Mouse (Mus musculus): ENCODE results near the gene Scube2.

The Scube2 gene

DNA sequence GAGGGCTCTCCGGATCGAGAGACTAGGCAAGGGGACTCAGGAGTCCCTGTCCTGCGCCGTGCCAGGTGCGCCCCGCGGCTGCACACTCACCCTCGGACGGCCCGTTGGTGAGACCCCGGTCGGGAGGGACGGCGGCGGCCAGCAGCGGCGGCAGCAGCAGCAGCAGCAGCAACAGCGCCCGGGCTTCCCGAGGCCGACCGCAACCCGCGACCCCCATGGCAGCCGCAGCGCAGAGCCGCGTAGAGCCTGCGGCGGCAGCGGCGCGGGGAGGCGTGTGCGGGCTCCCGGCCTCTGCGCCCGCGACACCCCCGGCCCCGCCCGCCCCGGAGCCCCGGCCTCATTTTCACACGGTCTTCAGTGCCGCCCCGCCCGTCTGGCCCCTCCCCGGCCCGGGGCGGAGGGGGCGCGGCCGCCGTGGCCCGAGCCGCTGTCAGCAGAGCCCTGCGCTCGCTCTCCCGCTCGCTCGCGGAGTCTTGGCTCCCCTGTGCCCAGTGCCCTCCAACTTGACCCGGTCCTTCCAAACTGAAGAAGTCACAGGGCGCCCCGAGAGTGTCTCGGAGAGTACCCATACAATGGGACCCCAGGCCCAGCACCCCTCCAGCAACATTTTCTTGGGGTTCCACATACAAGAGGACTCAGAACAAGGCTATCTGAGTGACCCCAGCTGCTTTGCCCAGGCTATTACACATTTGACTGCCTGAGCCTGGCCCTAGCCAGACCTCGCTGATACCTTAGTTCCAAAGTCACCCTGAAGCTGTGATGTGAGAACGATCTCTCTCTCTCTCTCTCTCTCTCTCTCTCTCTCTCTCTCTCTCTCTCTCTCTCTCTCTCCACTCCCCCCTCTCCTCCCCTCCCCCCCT lies at the start of gene Scube2:
Gene Scube2, minus strand, starts transcription at position 310 of the 860 bp plus-strand sequence.
- ATAC-seq (ENCODE audit: low TSS enrichment), result no peak

DNA sequence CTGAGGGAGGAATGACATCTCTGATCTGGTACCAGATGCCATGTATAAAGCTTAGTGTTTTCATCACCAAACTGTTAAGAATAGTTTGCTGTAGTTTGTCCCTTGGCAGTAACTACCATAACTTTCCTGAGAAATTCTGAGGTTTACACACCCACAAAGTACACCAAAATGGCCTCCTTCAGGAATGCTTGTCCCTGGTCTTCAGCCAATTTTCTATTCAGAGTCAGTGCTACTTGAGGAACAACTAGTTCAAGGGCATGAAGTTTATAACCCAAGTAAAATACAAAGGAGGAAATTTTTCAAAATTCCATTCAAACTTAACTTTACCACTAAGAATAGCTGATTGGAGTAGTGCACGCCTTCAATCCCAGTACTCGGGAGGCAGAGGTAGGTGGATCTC lies 40.7 kb upstream of the Scube2 start:
- no peak for ATAC-seq (ENCODE audit: low TSS enrichment)

DNA sequence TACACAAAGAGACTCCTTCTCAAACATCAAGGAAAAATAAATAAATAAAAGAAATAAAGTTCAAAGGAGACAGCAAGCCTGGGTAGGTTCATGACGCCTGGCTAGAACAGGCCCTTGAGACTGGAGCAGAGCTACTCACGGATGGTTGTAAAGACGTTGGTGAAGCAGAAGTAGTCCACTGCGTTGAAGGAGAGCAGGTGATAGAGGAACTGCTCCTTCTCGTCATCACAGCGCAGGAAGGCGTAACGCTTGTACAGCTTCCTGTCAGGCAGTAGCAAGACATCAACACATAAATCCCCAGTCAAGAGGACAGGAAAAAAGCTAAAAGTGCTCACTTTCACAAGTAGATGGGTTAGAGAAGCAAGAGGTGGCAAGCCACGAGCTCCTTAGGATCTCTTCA lies 35.4 kb upstream of the Scube2 start:
- ATAC-seq (ENCODE audit: low TSS enrichment), result no peak

DNA sequence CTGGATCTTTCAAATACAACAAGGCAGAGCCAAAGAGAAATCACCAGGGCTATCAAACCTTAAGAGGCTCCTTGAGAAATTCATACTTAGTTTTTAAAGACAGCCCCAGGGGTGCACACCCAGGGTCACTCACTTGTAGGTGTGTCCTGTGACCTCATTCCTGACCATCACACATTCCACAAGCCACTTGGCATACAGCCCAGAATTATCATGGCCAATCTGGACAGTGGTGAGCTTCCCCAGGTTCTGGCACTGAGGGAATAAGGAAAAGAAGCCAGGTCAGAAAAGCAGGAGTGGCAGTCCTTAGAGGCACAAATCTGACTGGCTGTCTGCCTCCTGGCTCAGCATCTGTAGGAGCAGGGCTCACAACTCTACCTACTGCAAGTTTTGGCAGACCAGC lies 33.4 kb upstream of the Scube2 start:
- no peak for ATAC-seq (ENCODE audit: low TSS enrichment)

DNA sequence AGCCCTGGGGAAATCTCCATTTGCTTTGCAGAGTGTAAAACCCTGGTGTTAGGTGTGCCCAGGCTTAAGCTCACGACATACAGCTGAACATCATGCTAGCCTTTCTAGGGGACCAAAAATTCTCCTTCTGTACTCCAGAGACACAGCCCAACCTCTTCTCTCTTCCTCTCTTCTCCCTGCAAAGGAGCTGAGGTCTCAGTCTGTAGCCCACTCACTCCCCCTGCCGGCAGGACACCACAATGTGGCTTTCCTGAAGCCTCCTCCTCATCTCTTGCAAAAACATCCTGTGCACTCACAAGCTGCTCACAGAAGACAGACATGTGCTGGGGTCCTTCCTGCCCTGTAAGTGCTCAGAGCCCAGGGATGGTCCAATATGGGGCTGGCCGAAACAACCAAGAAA lies 27.1 kb upstream of the Scube2 start:
- ATAC-seq (ENCODE audit: low TSS enrichment), result peak; percentile 91

DNA sequence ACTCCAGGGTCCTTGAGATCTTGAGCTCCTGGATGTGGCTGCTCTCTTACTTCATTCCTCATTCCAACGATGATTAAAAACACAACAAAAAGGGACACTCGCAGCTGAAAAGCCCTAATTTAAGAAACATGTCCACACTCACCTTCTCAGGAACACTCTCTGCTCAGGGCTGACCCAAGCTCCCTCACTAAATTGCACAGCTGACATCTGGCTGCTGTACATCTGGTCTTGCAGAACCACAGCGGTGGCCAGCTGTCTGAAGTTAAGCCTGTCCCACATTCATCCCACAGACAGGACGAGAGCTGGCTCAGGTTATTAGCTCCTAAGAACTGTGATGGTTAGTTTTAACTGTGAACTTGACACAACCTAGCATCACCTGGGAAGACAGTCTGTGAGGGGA lies 26.3 kb upstream of the Scube2 start:
- no peak for ATAC-seq (ENCODE audit: low TSS enrichment)

DNA sequence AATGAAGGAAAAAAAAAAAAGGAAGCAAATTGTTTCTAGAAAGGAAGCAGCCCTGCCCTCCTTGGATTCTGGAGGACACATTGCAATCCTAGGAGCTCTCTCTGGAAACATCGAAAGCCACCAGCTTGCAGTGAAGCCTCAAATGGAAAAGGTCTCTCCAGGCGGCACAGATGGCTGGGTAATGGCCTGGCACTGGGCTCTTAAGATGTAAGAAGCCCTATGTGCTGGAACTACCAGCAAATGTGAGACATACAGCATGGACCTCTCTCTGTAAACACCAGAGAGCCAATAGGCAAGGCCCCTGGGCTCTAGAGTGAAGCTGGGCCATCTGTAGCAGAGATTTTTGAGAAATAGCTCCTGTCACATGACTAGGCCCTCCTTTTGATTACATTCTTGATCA lies 24.8 kb upstream of the Scube2 start:
- ATAC-seq (ENCODE audit: low TSS enrichment), result no peak

DNA sequence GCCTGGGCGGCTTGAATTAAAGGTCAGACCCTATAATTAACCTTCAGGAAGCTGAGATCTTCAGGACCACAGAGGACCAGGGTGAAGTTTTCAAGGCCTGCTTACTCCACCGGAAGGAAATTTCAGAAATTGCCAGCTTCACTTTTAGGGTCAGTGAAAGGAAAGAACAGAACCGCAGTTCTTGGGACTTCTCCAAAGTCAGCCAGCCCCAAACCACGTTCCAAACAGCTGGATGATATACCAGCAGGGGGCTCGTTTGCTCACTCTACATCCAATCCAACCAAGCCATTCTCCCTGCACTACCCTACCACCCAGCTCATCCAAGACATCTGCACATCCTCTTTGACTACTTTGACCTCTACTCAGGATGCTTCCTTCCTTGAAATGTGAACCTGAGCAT lies 23.8 kb upstream of the Scube2 start:
- ATAC-seq (ENCODE audit: low TSS enrichment), result no peak

DNA sequence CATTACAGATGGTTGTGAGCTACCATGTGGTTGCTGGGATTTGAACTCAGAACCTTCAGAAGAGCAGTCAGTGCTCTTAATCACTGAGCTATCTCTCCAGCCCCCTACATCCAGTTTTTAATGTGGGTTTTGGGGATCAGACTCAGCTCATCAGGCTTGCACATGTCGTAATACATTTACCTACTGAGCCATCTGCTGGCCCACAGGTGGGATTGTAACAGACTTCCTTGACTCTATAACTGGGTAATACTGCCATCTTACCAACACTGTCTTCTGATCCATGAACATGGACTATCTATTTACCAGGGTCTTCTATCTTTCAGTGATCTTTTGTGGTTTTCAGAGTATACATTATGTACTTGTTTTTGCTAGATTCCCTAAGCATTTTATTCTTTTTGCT lies 20.8 kb upstream of the Scube2 start:
- ATAC-seq (ENCODE audit: low TSS enrichment), result no peak

DNA sequence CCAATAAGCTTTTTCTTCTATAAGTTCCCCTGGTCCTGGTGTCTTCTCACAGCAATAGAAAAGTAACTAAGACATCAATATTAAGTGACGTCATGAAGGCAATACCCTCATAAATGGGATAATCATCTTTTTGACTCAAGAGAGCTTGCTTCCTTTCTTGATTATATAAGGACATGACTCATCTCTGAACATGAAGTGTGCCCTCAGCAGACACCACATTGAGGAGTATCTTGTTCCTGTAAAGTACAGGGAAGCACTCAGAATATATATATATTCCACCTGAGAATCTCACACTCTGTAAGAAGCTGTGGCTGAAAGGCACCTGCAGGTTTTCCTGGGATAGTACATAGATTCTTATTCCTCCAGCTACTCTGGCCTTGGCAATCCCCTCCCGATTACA lies 17.1 kb upstream of the Scube2 start:
- ATAC-seq (ENCODE audit: low TSS enrichment), result peak; percentile 67

DNA sequence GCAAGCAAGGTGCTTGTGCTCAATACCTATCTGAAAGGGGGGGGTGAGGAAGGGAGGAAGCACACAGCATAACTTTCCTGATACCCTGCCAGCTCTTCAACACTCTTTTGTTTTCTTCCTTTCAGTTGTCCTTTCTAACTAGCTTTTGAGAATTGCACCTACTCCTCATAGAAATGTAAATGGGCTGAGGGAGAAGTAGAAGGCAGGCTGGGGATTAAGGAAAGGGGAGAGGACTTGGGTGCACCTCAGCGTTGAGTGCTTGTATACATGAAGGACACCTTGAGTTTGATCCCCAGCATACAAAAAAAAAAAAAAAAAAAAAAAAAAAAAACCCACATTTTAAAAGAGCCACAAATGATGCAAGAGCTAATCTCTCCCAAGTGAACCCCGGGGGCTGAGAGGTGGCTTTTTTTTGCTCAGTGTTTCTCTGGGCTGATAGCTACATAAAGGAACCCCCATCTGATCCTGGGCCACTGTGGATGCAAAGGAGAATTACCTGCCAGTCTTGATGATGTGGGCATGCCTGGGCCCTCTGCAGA lies 16.2 kb upstream of the Scube2 start:
- ATAC-seq (ENCODE audit: low TSS enrichment), result no peak

DNA sequence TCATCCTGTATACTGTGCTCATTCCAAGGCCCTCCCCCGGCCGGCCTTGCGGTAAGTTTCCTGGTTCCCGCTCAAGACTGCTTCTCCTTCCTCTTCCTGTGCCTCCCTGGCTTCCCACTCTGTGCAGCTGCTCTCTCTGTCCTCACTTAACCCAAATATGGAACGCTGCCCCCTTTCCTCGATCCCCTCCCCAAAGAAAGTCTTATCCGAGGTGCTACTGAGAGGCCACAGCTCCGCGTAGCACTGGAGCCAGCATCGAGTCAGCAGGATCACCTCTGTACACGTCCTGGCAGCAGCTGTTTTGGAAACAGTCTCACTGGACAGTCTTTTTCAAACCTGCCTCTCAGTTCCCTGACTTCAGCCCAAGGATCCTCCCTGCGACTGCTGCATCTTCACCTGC lies 13.7 kb upstream of the Scube2 start:
- ATAC-seq (ENCODE audit: low TSS enrichment), result no peak; the same call in 1 of the 2 replicates

DNA sequence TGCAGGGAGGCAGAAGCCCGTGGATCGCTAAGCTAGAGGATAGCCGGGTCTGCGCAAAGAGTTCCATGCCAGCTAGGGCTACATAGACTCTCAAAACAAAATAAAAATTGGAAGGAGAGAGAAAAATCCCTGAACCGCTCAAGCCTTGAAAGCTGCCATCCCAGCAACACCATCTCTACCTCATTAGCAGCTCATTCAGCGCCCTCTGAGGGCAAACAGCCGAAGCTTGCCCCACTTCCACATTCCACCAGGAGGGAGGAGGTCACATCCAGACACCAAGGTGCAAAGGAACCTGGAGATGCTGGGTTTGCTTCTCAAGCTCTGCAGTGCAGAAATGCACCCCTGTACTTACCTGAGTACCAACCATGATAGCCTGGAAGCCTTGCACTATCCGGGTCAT lies 10.6 kb upstream of the Scube2 start:
- no peak for ATAC-seq (ENCODE audit: low TSS enrichment)

DNA sequence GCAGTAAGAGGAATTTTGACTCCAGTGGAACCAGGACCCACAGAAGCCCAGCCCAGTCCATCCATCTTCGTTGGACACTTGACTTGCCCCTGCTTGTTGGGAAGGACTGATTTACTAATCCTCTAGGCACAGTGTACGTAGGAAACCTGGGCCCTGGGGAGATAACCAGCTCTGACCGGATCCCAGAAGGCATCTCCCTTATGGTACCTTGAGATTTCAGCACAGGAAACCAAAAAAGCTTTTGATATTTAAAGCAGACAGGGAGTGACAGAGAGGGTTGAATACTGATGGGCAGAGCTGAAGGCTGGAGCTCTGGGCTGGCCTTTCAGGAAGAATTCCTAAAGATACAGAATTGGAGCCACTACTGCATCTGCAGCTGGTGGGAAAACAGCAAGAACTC lies 10.1 kb upstream of the Scube2 start:
- no peak for ATAC-seq (ENCODE audit: low TSS enrichment)

DNA sequence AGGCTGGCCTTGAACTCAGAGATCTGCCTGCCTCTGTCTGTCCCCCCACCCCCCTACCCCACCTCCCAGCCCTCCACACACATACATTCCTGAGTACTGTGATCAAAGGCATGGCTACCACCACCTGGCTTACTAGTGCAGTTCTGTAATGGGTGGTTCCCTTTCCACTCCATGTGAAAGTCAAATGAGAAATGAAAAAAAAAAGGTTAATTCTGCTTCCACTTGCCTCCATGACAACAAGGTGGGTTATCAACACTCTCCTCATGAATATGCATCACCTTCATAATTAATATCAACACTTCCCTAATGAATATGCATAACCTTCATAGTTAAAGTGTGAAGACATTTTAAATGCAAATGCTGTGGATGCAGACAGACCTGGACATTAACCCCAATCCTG lies 9.6 kb upstream of the Scube2 start:
- no peak for ATAC-seq (ENCODE audit: low TSS enrichment)

DNA sequence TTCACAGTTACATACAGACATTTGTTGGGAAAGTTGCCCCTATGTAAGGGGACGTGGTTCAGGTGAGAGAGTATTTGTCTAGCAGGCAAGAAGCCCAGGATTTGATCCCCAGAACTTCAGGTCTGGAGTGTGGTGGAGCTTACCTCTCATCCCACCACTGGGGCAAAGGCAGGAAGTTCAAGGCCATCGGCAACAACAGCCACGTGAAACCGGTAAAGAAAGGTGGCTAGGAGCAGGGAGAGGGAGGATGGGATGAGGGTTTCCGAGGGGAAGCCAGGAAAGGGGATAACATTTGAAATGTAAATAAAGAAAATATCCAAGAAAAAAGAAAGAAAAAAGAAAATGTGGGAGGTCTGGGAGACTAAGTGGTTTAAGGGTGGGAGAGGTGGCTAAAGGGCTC lies 7.7 kb upstream of the Scube2 start:
- no peak for ATAC-seq (ENCODE audit: low TSS enrichment)

DNA sequence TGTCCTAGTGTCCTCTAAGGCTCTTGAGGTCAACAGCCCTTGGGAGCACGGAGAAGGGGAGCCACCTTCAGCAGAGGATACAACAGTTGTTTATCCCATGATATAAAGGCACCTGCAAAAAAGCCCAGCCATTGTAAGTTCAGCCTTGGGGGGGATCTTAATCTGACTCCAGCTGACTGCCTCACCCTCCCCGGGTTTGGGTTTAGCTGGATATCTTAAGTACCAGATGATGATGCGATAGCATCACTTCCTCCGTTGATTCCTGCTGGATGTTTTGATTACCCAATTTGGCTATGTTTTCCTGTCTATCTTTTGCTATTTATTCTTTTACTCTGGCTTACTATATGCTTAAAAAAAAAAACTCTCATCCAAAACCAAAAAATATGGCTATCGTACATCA lies 5.8 kb upstream of the Scube2 start:
- no peak for ATAC-seq (ENCODE audit: low TSS enrichment)

DNA sequence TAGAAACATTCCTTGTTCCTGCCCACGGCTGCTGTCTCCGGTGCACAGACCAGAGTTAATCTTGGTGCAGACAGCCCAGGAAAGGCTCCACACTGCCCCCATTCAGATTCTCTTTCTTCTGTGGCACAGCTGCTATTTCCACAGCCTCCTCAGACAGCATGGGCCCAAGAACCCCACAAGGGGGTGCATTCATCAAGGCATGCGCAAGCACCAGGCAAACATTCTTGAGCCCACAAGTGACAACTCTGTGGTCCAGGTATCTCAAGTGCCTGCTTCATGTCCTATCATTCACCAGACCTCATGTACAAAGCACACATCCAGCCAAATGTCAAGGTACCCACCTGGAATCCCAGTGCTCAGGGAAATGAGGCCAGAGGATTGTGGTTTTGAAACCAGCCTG lies 3.0 kb upstream of the Scube2 start:
- peak; percentile 55; the same call in 1 of the 2 replicates for ATAC-seq (ENCODE audit: low TSS enrichment)

DNA sequence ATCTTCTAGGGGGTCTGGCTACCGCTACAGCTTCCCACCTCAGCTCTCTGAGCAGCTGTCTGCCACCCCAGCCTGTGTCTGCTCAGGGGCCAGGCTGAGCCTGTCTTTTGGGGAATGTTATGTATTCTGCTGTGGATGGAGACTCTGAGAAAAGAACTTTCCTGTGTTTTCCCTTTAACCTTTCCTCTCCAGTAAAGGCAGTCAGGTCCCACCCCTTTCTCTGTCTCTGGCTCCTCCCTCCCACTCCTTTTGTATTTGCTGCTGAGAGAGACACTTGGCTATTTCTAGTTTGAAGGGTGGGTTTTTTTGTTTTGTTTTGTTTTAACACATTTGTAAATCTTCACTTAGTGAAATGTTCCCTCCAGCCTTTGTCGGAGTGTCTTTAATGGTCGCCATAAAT lies 1.2 kb upstream of the Scube2 start:
- no peak for ATAC-seq (ENCODE audit: low TSS enrichment)

DNA sequence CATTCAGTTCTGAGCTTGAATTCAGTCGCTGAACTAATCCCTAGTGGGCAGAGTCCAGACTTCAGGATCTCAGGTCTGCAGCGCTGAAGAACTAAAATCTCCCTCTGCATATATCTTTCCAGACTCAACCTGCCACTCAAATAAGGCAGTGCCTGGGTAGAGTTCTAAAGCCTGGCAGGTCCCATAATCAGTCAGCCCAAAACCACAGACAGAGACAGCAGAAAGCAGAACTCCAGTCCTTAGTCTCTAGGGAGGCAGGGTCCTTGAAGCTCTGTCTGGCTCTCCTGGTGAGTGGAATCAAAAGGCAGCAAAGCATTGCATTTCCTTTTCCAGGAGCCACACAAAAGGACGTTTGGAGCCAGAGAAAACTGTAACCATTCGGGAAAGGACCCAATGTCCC lies 1.9 kb downstream of the Scube2 start:
- no peak for ATAC-seq (ENCODE audit: low TSS enrichment)

DNA sequence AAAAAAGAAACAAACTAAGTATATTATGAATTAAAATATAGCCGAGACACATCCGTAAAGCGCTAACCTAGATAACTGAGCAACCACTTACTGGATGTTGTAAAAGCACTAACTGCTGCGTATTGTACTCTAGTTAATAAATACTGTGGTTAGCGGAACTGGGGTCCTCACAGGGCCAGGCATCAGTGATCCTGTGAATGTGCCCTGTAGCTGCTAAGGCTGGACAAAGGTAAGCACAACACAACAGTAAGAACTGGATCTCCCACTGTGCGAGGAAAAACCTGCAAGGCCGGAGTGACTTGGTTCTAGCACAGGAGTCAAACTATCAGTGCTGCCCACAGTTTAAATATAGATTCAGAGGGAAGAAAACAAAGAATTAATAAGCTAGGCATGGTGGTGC lies 5.3 kb downstream of the Scube2 start:
- no peak for ATAC-seq (ENCODE audit: low TSS enrichment)

DNA sequence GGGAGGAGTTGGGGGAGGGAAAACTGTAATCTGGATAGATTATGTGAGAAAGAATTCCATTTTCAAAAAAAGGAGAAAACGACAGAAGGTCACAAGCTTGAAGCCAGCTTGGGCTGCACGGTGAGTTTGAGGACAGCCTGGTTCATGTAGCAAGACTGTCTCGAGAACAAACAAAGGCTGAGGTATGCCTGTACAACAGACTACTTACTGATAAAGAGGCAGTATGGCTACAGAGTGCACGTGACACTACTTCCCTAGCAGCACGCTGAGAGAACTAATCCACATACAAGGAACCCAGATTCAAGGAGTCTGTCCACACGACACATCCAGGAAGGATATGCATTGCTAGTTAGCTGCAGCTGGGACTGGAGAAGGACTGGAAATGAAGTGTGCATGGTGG lies 6.1 kb downstream of the Scube2 start:
- no peak for ATAC-seq (ENCODE audit: low TSS enrichment)

DNA sequence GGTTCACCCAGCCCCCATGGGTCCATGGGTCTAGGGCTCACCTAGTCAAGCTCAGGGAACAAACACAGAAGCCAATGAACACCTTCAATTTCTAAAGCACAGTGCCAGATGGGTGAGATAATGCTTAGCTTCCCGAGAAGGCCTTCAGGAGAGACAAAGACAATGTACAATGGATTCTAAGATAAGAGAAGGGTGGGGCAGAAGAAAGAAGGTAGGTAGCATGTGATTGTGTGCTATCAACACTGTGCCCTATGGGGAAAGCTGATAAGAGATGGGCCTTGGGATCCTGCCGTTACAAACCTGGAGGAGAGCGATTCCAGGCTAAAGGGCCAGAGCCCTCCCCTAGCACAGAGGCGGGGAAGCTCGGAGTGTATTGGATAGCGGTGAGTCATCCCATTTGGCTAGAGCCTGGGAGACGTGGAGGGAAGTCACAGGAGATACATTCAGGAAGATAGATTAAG lies 12.7 kb downstream of the Scube2 start:
- ATAC-seq (ENCODE audit: low TSS enrichment), result peak; percentile 86

DNA sequence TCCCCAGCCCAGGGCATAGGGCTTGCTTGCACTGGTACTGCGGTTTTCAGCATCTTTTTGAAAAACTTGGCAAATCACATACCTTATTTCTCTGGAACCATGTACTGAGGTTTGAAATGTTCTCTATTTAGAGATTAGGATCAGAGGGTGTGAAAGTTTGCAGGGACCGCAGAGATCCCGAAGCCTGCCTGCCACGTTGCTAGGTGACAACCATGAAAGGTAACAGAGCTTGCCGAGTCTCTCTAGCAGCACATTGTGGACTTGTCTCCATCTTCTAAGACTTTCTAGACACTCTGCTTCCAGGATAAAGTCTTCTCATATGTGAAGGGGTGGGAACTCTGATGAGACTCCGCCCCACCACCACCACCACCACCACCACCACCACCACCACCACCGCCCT lies 13.5 kb downstream of the Scube2 start:
- peak; percentile 58 for ATAC-seq (ENCODE audit: low TSS enrichment)

Data from frontal cortex, adult (tissue).